Mouse (Mus musculus) adrenal gland, postnatal 14 days (tissue): ENCODE results near the gene Stil. TPM values are rescaled to one million over a fixed set of nuclear protein-coding genes. Genes with fewer than 3 reads are reported as not detected.

Source experiments
- DNase-seq: peaks from one replicate; pipeline ENCODE4 v3.0.0; 2021; ENCODE audit warnings: mixed read lengths
- total RNA-seq: library from RNA; stranded (reverse); gene quantifications from 2 replicates; pipeline ENCODE4 v1.2.3, GENCODE M21; 2021

Stil gene
- total RNA-seq, 1 experiment from 2014 or later, result 2.3 TPM

DNA sequence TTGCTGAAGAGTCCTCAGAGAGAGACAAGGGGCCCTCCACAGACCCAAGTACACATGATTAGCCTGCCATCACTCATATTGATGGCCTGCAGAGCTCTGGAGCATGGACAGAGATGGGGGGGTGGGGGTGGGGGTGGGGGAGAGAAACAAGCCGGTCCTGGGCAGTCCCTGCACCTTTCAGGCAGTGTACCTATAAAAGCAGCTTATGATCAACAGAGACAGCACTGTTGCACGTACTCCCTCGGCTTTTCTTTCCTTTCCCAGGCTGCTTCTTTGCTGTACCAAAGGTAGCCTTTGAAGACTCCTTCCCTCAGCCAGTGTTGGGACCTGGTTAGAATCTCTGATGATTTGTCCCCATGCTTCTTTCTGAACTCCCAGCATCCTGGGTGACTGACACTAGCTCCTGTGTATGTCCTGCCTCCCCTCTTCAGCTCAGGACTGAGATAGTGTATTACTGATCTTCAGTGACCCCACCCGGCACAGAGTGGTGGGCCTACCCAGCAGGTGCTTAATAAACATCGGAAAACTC lies 79.9 kb downstream of the Stil start:
- DNase-seq, result no peak

- DNase-seq, result no peak
Observed at GRCm38 (mm10) chr4:115083031-115083430, 83.1 kb downstream of the Stil start.

DNA sequence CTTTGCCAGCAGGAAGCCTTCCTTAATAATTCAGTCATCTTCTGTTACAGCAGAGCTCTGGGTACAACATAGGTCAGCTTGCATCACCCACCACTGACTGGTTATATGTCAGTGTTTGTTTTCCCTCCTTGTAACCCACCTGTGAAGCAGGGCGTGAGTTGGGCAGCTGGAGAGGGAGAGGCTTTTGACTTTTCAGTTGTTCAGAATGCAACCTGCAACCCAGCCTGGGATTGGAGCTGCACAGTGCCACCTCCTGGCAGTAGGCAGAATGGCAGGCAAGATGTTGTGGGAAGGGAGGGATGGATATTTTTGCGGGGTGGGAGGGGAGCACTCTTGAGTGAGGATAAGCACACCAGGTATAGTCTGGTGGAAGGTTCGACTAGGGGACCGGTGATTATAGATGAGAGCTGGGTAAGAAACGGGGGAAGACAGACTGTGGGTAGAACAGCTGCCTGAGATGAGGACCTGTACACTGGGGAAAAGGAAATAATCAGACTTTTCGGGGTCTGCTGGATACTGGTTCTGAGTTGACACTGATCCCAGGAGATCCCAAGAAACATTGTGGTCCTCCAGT lies 85.7 kb downstream of the Stil start:
- DNase-seq, result peak; percentile 74

GRCm38 (mm10) chr4:115086257-115086656 lies 86.3 kb downstream of the Stil start:
- DNase-seq, result no peak

DNA sequence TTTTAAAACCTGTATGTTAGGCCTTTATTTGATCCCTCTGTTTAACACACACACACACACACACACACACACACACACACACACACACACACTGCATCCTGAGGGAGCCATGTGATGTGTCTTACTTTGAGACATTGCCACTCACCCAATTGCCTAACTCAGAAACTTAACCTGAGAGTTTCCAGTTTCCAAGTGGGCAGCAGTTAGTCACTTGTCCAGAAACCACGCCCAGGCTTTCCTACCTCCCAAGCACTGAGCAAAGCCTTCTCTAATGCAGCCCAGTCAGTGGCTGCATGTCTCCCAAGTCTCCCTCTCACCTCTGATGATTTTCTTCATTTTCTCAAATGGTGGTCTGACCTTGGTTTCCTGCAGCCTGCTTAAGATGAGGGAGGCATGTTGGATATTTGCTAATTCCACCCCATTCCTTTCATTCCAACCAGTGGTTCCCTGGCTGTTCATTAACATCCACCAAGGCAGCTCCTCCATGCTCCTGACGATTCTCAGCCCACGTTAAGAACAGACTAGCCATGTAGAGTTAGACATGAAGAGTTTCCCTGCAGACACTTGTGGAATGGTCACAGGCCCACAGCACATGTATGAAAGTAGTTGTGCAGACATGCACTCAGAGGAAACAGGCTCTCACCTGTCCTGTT lies 86.9 kb downstream of the Stil start:
- no peak for DNase-seq

- DNase-seq, result no peak
Observed at GRCm38 (mm10) chr4:115088611-115089338, 88.8 kb downstream of the Stil start, which contains the start of gene Pdzk1ip1. Pdzk1ip1 (plus strand) TSS chr4:115088708.

DNA sequence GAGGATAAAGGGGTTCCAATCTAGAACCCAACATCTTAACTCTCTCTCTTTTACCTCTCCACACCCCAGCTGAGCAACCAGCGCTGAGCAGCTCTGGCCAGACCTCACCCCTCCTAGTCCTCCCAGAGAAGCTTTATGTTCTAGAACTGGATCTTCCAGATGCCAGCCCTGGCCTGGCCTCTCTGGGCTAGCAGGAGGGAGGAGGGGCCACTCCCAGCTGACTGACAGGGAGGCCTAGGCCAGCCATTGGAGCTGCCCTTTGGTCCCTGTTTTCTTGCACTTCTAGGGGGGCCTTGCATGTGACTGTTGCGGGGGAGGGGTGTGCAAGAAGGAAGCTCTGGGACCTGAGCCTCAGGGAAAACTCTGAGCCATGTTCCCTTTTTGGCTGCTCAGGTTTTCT lies 90.6 kb downstream of the Stil start:
- no peak for DNase-seq

- DNase-seq, result no peak
Observed at GRCm38 (mm10) chr4:115091806-115092205, 91.8 kb downstream of the Stil start.

Other genes with a start within 250 kb of the Stil start
- gene Gm12830, start 178.4 kb upstream of the Stil start, total RNA-seq, result not detected in 2 replicates
- 1.6 and 1.9 TPM in 2 replicates for gene Foxd2, start 91.3 kb upstream of the Stil start, total RNA-seq
- not detected in 2 replicates for gene Foxe3, start 74.1 kb upstream of the Stil start, total RNA-seq
- gene Cmpk1, start 12.9 kb upstream of the Stil start, total RNA-seq, result 103 and 104 TPM in 2 replicates
- 5.2 and 7.3 TPM in 2 replicates for gene Tal1, start 56.3 kb downstream of the Stil start, total RNA-seq
- 0.53 and 2.4 TPM in 2 replicates for gene Pdzk1ip1, start 88.5 kb downstream of the Stil start, total RNA-seq
- gene Cyp4x1, start 134.1 kb downstream of the Stil start, total RNA-seq, result 0.26 TPM in 1 of 2 replicates, not detected in the other
- gene Cyp4a29, start 241.9 kb downstream of the Stil start, total RNA-seq, result not detected in 2 replicates